Mouse (Mus musculus) bone marrow macrophage, adult 2 months (primary cell): ENCODE results near the gene Tpr. TPM values are rescaled to one million over a fixed set of nuclear protein-coding genes. Genes with fewer than 3 reads are reported as not detected.

Experiments
- H3K27ac ChIP-seq: 2 replicates; pipeline ENCODE4 v1.5.1; 2012; ENCODE audit warnings: low read depth, low read length; ENCODE audit not compliant: insufficient read depth
- H3K4me1 ChIP-seq: 2 replicates; pipeline ENCODE4 v1.6.1; 2012; ENCODE audit warnings: low read length; ENCODE audit not compliant: control insufficient read depth, insufficient read depth
- H3K4me3 ChIP-seq: 2 replicates; pipeline ENCODE4 v1.5.1; 2012; ENCODE audit warnings: mild to moderate bottlenecking, low read length, moderate library complexity; ENCODE audit not compliant: insufficient read depth
- CTCF ChIP-seq: IDR thresholded peaks from 2 replicates; pipeline ENCODE4 v1.5.1; 2012; ENCODE audit warnings: low read depth, mild to moderate bottlenecking, low read length, moderate library complexity
- POLR2A ChIP-seq: IDR thresholded peaks from 2 replicates; pipeline ENCODE4 v1.6.1; 2012; ENCODE audit warnings: mild to moderate bottlenecking, low read depth, low read length, borderline replicate concordance
- polyA plus RNA-seq: library from polyadenylated mRNA; stranded (reverse); fragments of >200 nt; gene quantifications from 2 replicates; pipeline ENCODE4 v1.2.4, GENCODE M21; 2012; ENCODE audit not compliant: missing spikeins, insufficient read depth, insufficient read length

Tpr gene
- polyA plus RNA-seq, result 184 and 186 TPM in 2 replicates

GRCm38 (mm10) chr1:150392638-150393487, at the start of gene Tpr, which contains the start of gene Odr4:
Tpr (plus strand) TSS chr1:150392838.
Odr4 (minus strand) TSS chr1:150393080.
- H3K27ac ChIP-seq, result peak within 1 kb of the TSS; percentile 71
- no peak for TF ChIP-seq POLR2A
- TF ChIP-seq CTCF, result peak; percentile 62
- peaks cover 11% of the 10 kb centered on the region for H3K4me1 ChIP-seq
- H3K4me3 ChIP-seq, result peak within 1 kb of the TSS; percentile 98

DNA sequence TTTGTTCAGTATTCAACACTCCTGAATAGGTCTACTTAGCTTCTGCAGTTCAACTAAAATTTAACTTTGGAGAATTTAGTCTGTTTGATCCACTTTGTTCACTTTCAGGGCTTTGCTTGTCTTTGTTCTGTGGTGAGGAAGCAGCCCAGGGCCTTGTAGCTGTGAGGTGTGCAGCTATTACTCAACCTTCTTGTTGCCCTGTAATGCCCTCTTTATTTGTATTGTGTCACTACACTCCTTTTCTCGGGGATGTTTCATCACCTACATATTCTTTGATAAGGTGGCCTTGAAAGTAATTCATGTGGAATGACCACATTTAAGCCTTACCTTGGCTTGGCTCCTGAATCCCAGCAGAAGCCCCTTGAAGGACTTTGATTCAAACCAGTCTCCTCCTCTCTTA, 31.8 kb upstream of the Tpr start:
- no peak overlapping the region for H3K4me3 ChIP-seq
- H3K27ac ChIP-seq, result no peak overlapping the region
- no peaks in the 10 kb centered on the region for H3K4me1 ChIP-seq
- no peak for TF ChIP-seq CTCF
- TF ChIP-seq POLR2A, result no peak

DNA sequence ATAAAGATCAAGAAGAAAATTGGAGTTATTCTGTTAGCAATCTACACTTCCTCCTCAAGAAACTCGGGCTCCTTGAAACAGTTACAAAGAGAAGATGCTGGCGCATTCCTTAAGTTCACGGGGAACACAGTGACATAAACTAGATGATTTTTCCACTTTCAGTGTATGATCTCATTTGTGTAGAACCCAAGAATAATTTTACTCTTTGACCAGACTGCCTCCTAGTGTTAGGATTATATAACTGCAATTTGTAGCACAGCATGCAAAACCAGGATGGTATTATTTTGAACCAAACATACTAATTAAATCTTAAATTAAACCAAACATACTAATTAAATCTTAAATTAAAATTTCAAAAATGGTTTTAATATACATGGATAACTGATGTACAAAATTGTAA, 19.7 kb upstream of the Tpr start:
- Histone ChIP-seq H3K4me1 (peaks cover 15% of the 10 kb centered on the region), H3K27ac (no peak overlapping the region), H3K4me3 (no peak overlapping the region)
- TF ChIP-seq CTCF, result no peak
- TF ChIP-seq POLR2A, result no peak

GRCm38 (mm10) chr1:150374247-150374646, 18.4 kb upstream of the Tpr start:
- H3K27ac ChIP-seq, result no peak overlapping the region
- TF ChIP-seq CTCF, result no peak
- no peak overlapping the region for H3K4me3 ChIP-seq
- peaks cover 18% of the 10 kb centered on the region for H3K4me1 ChIP-seq

DNA sequence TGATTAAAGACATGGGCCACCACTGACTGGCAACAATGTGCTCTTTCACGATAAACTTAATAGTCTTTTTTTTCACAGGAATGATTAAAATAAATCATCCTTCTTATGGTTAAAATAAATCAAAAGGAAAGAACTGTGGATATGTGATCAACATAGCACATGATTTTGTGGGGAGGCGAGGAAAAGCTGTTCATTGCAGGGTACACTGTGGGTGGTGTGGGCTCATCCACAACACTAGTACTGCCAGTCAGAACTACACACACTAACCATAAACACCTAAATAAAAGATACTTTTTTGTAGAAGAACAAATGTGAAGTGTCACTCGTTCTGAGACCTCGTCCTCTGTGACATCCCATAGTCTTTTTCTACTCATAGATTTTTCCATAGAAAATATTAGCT, 8.5 kb upstream of the Tpr start:
- Histone ChIP-seq H3K27ac (no peak overlapping the region), H3K4me3 (no peak overlapping the region), H3K4me1 (peaks cover 2% of the 10 kb centered on the region; the same call in 1 of the 2 replicates)
- no peak for TF ChIP-seq POLR2A

GRCm38 (mm10) chr1:150387572-150387971, 5.1 kb upstream of the Tpr start:
- Histone ChIP-seq H3K27ac (no peak overlapping the region), H3K4me1 (peaks cover 2% of the 10 kb centered on the region; the same call in 1 of the 2 replicates), H3K4me3 (no peak overlapping the region)
- no peak for TF ChIP-seq POLR2A
- no peak for TF ChIP-seq CTCF

DNA sequence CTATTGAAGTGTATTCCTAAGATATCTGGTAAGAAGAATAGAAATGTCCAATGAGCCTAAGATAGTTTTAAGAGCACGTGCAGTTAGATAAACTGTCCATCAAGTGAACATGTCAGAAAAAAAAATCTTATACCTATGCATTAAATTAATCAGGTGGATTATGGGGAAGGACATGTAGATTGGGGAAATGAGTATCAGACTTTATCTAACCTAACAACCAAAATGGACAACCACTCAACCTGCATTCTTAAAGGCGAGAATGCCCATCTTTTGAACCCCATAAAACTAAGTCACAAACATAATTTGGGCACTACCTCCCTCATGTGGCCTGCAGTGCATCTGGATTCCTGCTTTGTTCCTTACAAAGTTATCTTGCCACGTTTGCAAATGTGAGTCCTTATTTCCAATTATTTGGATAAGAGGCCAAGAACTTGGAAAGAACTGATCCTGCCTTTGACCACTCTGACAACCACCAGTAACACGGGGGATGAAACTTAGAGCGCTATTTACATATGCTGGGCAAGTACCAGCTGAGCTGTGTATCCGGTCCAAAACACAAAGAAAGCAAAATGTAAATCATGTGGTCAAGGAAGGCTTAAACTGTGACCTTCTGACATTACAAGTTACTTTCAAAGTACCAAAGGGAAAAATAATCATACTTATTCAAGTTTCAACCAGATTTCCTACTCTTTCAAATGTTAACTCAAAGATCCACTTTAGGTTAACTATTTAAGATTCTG, 3.1 kb upstream of the Tpr start:
- Histone ChIP-seq H3K27ac (no peak overlapping the region), H3K4me3 (no peak overlapping the region), H3K4me1 (peaks cover 2% of the 10 kb centered on the region; the same call in 1 of the 2 replicates)
- TF ChIP-seq CTCF (no peak), POLR2A (no peak)

DNA sequence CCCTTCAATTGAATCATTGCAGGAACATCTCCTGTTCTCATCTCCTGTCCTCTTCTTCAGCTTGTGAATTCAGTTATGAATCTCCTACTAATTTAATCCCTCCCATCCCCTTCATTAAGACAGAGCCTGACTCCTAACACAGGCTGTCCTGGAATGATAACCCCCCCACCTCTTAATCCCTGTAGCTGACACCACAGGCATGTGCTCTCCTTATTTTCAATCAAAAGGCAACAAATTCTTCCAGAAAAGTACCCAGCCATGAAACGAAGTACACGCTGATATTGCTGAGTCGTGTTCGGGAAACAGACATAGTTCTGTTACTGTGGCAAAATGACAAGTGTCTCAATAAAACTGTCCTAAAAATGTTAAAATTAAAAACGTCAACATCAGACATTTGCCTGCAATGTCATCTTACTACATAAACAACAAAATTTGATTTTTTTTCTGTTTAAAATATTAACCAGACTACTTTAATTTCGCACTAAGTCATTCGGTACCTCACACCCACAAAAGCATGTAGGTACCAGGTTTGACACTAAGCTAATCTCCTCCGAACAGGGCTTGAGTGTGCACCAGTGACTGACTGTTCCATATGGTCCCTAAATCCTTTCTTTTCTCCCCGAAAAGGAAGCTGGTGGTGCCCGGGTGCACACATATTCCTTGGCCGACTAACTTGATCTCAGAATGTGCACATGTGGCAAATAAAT, 554 bp upstream of the Tpr start:
- Histone ChIP-seq H3K27ac (peak overlapping the region; percentile 71), H3K4me3 (peak overlapping the region; percentile 67), H3K4me1 (peaks cover 11% of the 10 kb centered on the region)
- TF ChIP-seq POLR2A (no peak), CTCF (no peak)

- peak overlapping the region; percentile 98 for H3K4me3 ChIP-seq
- peaks cover 11% of the 10 kb centered on the region for H3K4me1 ChIP-seq
- TF ChIP-seq POLR2A (no peak), CTCF (no peak)
- H3K27ac ChIP-seq, result peak overlapping the region; percentile 71
Observed at GRCm38 (mm10) chr1:150393488-150393852, 832 bp downstream of the Tpr start.
